ENCODE assay signal across 20 mouse cellular contexts in genomic region chr12:75852384-75852783, GRCm38 (mm10). TPM values are rescaled to one million over a fixed set of nuclear protein-coding genes. Genes with fewer than 3 reads are reported as not detected.
DNase-seq lines count a peak whose midpoint lies in the region; ATAC-seq and TF ChIP-seq lines count a peak whose summit lies in the region.
"Had no signal": no experiment of that assay in that cellular context is flagged by ENCODE, and none has a peak within 500 bp of the region (broad histone marks: within the 10 kb centered on the region; RNA-seq: fewer than 3 reads in every experiment).

No protein-coding gene starts in this region.

- no peak overlapping the region for H3K4me2 ChIP-seq in heart, postnatal 0 days (ENCODE audit: low read depth, low read length)
- H3K4me2 ChIP-seq in midbrain, embryonic 16.5 days (ENCODE audit: low read length), result no peak overlapping the region
- no peak overlapping the region for H3K4me2 ChIP-seq in midbrain, postnatal 0 days (ENCODE audit: low read depth, low read length, poor library complexity, severe bottlenecking)
- no peak overlapping the region for H3K4me2 ChIP-seq in kidney, embryonic 15.5 days
- H3K4me2 ChIP-seq: forebrain, embryonic 12.5 days; hindbrain, embryonic 15.5 days; neural tube, embryonic 12.5 days had no signal

- no peak overlapping the region for H3K4me3 ChIP-seq in heart, postnatal 0 days (ENCODE audit: low read depth, low read length)
- H3K4me3 ChIP-seq in midbrain, embryonic 16.5 days (ENCODE audit: low read depth, low read length), result no peak overlapping the region
- no peak overlapping the region for H3K4me3 ChIP-seq in midbrain, postnatal 0 days (ENCODE audit: low read depth, low read length)
- no peak overlapping the region for H3K4me3 ChIP-seq in kidney, embryonic 15.5 days (replicated peaks)
- H3K4me3 ChIP-seq: embryonic facial prominence, embryonic 10.5 days; forebrain, embryonic 12.5 days; hindbrain, embryonic 15.5 days; intestine, embryonic 15.5 days; layer of hippocampus, adult 2 months; neural tube, embryonic 12.5 days had no signal

- TF ChIP-seq EP300 in heart, postnatal 0 days (IDR thresholded peaks at IDR 0.05; ENCODE audit: low read depth), result no peak

- DNase-seq in heart, postnatal 0 days (ENCODE audit: low spot score), result no peak
- no peak for DNase-seq in heart, postnatal 4 days
- DNase-seq in midbrain, postnatal 0 days (ENCODE audit: low spot score), result no peak
- no peak for DNase-seq in thymus, postnatal 10 days (ENCODE audit: low spot score in 2 of 2)
- no peak for DNase-seq in ovary, postnatal 10 days (ENCODE audit: low spot score)
- DNase-seq: adrenal gland, postnatal 36 days; B cell, adult 2 months; cerebellum, adult 11-12 months; heart, adult 11 months; heart, postnatal 10 days; layer of hippocampus, postnatal 36 days; lung, adult 18-20 months had no signal

- TF ChIP-seq CTCF in heart, postnatal 0 days (IDR thresholded peaks at IDR 0.05; ENCODE audit: low read depth), result no peak
- no peak for TF ChIP-seq CTCF in midbrain, postnatal 0 days (IDR thresholded peaks at IDR 0.05)

- no peaks in the 10 kb centered on the region for H3K9me3 ChIP-seq in heart, postnatal 0 days (replicated peaks; ENCODE audit: control insufficient read depth, low read length)
- no peaks in the 10 kb centered on the region for H3K9me3 ChIP-seq in midbrain, embryonic 16.5 days (replicated peaks; ENCODE audit: control insufficient read depth, low read length, poor library complexity, severe bottlenecking)
- no peaks in the 10 kb centered on the region for H3K9me3 ChIP-seq in midbrain, postnatal 0 days (ENCODE audit: low read length)
- no peaks in the 10 kb centered on the region for H3K9me3 ChIP-seq in kidney, embryonic 15.5 days (replicated peaks)
- H3K9me3 ChIP-seq: embryonic facial prominence, embryonic 10.5 days; forebrain, embryonic 12.5 days; hindbrain, embryonic 15.5 days; intestine, embryonic 15.5 days; neural tube, embryonic 12.5 days had no signal

- no peaks in the 10 kb centered on the region for H3K27me3 ChIP-seq in heart, postnatal 0 days (ENCODE audit: control insufficient read depth, insufficient read depth, low read length)
- no peaks in the 10 kb centered on the region for H3K27me3 ChIP-seq in midbrain, embryonic 16.5 days (ENCODE audit: control insufficient read depth, insufficient read depth, low read depth, low read length)
- H3K27me3 ChIP-seq in midbrain, postnatal 0 days (ENCODE audit: insufficient read depth, low read length), result no peaks in the 10 kb centered on the region
- H3K27me3 ChIP-seq in kidney, embryonic 15.5 days, result no peaks in the 10 kb centered on the region
- H3K27me3 ChIP-seq: forebrain, embryonic 12.5 days; hindbrain, embryonic 15.5 days; intestine, embryonic 15.5 days; neural tube, embryonic 12.5 days had no signal

- 64% methylated on average over 6 of the region's 6 CpGs for WGBS in heart, postnatal 0 days
- 51% methylated on average over 6 of the region's 6 CpGs for WGBS in midbrain, embryonic 16.5 days
- WGBS in midbrain, postnatal 0 days, result 46% methylated on average over 6 of the region's 6 CpGs
- WGBS in kidney, embryonic 15.5 days, result 49% methylated on average over 6 of the region's 6 CpGs

- H3K9ac ChIP-seq in heart, postnatal 0 days (replicated peaks; ENCODE audit: low read depth, low read length), result no peak overlapping the region
- H3K9ac ChIP-seq in midbrain, embryonic 16.5 days (ENCODE audit: low read depth, low read length), result no peak overlapping the region
- H3K9ac ChIP-seq in midbrain, postnatal 0 days (replicated peaks; ENCODE audit: low read length, poor library complexity, severe bottlenecking), result no peak overlapping the region
- H3K9ac ChIP-seq in kidney, embryonic 15.5 days, result no peak overlapping the region
- H3K9ac ChIP-seq: forebrain, embryonic 12.5 days; hindbrain, embryonic 15.5 days; intestine, embryonic 15.5 days; neural tube, embryonic 12.5 days had no signal

- H3K27ac ChIP-seq in heart, postnatal 0 days (ENCODE audit: low read depth), result 0 out of 2 replicates have a peak overlapping the region, but pooled peaks have one; percentile 81
- H3K27ac ChIP-seq in midbrain, embryonic 16.5 days (ENCODE audit: low read length), result no peak overlapping the region
- H3K27ac ChIP-seq in midbrain, postnatal 0 days (ENCODE audit: low read depth, low read length), result no peak overlapping the region
- peak overlapping the region; percentile 86 for H3K27ac ChIP-seq in kidney, embryonic 15.5 days
- H3K27ac ChIP-seq: embryonic facial prominence, embryonic 10.5 days; forebrain, embryonic 12.5 days; hindbrain, embryonic 15.5 days; layer of hippocampus, adult 2 months; neural tube, embryonic 12.5 days had no signal

- no peak for ATAC-seq in heart, postnatal 0 days (ENCODE audit: insufficient read depth, low read depth)
- peak; percentile 66; the same call in 1 of the 2 replicates for ATAC-seq in midbrain, embryonic 16.5 days
- no peak for ATAC-seq in midbrain, postnatal 0 days (ENCODE audit: low FRiP score)
- peak; percentile 55; the same call in 1 of the 2 replicates for ATAC-seq in kidney, embryonic 15.5 days (replicated peaks; ENCODE audit: low FRiP score)
- ATAC-seq: intestine, embryonic 15.5 days had no signal

- H3K36me3 ChIP-seq in heart, postnatal 0 days (replicated peaks; ENCODE audit: control insufficient read depth, insufficient read depth, low read length), result no peaks in the 10 kb centered on the region
- H3K36me3 ChIP-seq in midbrain, embryonic 16.5 days (ENCODE audit: control insufficient read depth, insufficient read depth, low read length), result no peaks in the 10 kb centered on the region
- no peaks in the 10 kb centered on the region for H3K36me3 ChIP-seq in midbrain, postnatal 0 days (ENCODE audit: insufficient read depth, low read length)
- no peaks in the 10 kb centered on the region for H3K36me3 ChIP-seq in kidney, embryonic 15.5 days
- H3K36me3 ChIP-seq: forebrain, embryonic 12.5 days; hindbrain, embryonic 15.5 days; intestine, embryonic 15.5 days; neural tube, embryonic 12.5 days had no signal

- H3K4me1 ChIP-seq in heart, postnatal 0 days (ENCODE audit: control insufficient read depth, insufficient read depth), result peaks cover 29% of the 10 kb centered on the region
- peaks cover 4% of the 10 kb centered on the region; the same call in 1 of the 2 replicates for H3K4me1 ChIP-seq in midbrain, embryonic 16.5 days (ENCODE audit: control insufficient read depth, insufficient read depth, low read length)
- H3K4me1 ChIP-seq in midbrain, postnatal 0 days (ENCODE audit: insufficient read depth, low read length), result peaks cover 6% of the 10 kb centered on the region; the same call in 1 of the 2 replicates
- H3K4me1 ChIP-seq in kidney, embryonic 15.5 days, result peaks cover 50% of the 10 kb centered on the region
- H3K4me1 ChIP-seq: hindbrain, embryonic 15.5 days had no signal

RNA-seq across cellular contexts. Expression of gene Syne2, which starts 34.5 kb away (rescaled TPM):
- total RNA-seq in heart, postnatal 0 days (2014; rRNA removed; ENCODE audit: low replicate concordance), result 34.7 and 58.7 TPM in 2 replicates
- 22.7 and 22.9 TPM in 2 replicates for polyA plus RNA-seq in heart, postnatal 0 days (2015; fragmentation: Nextera tagmentation; extraction: Ambion mirVana)
- total RNA-seq in heart, postnatal 4 days (2021), result 10 to 100 TPM; 55.3 to 65.4 TPM
- polyA plus RNA-seq in midbrain, embryonic 16.5 days (2015; fragmentation: Nextera tagmentation; extraction: Ambion mirVana), result 41.4 and 51.6 TPM in 2 replicates
- 33.4 and 49.3 TPM in 2 replicates for total RNA-seq in midbrain, postnatal 0 days (2014; rRNA removed)
- polyA plus RNA-seq in midbrain, postnatal 0 days (2015; fragmentation: Nextera tagmentation; extraction: Ambion mirVana), result 19.1 and 20.3 TPM in 2 replicates
- polyA plus RNA-seq in kidney, embryonic 15.5 days (2015; fragmentation: Nextera tagmentation; extraction: Ambion mirVana), result 60.2 and 60.9 TPM in 2 replicates

Comparison
In these comparisons a context has a peak if more than half of its experiments do, and no peak if none do; other contexts are left out.
1. ATAC-seq: peak in midbrain, embryonic 16.5 days (single experiment) and kidney, embryonic 15.5 days (single experiment); none in heart, postnatal 0 days (single experiment) and midbrain, postnatal 0 days (single experiment).
2. H3K27ac ChIP-seq: peak in heart, postnatal 0 days (single experiment) and kidney, embryonic 15.5 days (single experiment); none in midbrain, embryonic 16.5 days (single experiment) and midbrain, postnatal 0 days (single experiment).